In genomic region chr3:95133680-95134101, GRCm38 (mm10) we compare ENCODE assay signal across 8 mouse cellular contexts. TPM values are rescaled to one million over a fixed set of nuclear protein-coding genes. Genes with fewer than 3 reads are reported as not detected.
DNase-seq lines count a peak whose midpoint lies in the region; ATAC-seq and TF ChIP-seq lines count a peak whose summit lies in the region.

Gene Scnm1, minus strand, starts transcription at chr3:95134011.
Gene Lysmd1, plus strand, starts transcription at chr3:95134088.

- no peaks in the 10 kb centered on the region for H3K27me3 ChIP-seq in MEL (ENCODE audit: control insufficient read depth in 1 of 2, insufficient read depth in 2 of 2, low read length in 2 of 2)
- H3K27me3 ChIP-seq in forebrain, embryonic 16.5 days (replicated peaks; ENCODE audit: control insufficient read depth, insufficient read depth, low read length) = no peaks in the 10 kb centered on the region
- H3K27me3 ChIP-seq in lung, embryonic 14.5 days (ENCODE audit: insufficient read depth, low read length) = no peaks in the 10 kb centered on the region
- H3K27me3 ChIP-seq in thymus, adult 2 months (ENCODE audit: control insufficient read depth, insufficient read depth, low read length) = no peaks in the 10 kb centered on the region

- H3K27ac ChIP-seq in MEL (ENCODE audit: control insufficient read depth, low read depth, low read length) = peak within 1 kb of the TSS; percentile 79
- H3K27ac ChIP-seq in forebrain, embryonic 16.5 days (ENCODE audit: low read length) = peak within 1 kb of the TSS; percentile 79
- H3K27ac ChIP-seq in layer of hippocampus, adult 2 months = peak within 1 kb of the TSS; percentile 91
- H3K27ac ChIP-seq in lung, embryonic 14.5 days (ENCODE audit: low read depth) = peak within 1 kb of the TSS; percentile 75; the same call in 1 of the 2 replicates
- H3K27ac ChIP-seq in olfactory bulb, adult 2 months (ENCODE audit: insufficient read depth, low read depth, low read length) = peak within 1 kb of the TSS; percentile 63
- peak within 1 kb of the TSS; percentile 41; the same call in 1 of the 2 replicates for H3K27ac ChIP-seq in thymus, adult 2 months (ENCODE audit: control insufficient read depth, insufficient read depth, low read length)

- peaks cover 12 to 24% of the 10 kb centered on the region in 2 experiments for H3K4me1 ChIP-seq in MEL (ENCODE audit: control insufficient read depth in 1 of 2, insufficient read depth in 2 of 2, low read length in 2 of 2)
- H3K4me1 ChIP-seq in forebrain, embryonic 16.5 days (replicated peaks; ENCODE audit: control insufficient read depth, insufficient read depth, low read length) = peaks cover 19% of the 10 kb centered on the region
- H3K4me1 ChIP-seq in lung, embryonic 14.5 days (ENCODE audit: insufficient read depth) = no peaks in the 10 kb centered on the region
- peaks cover 3% of the 10 kb centered on the region for H3K4me1 ChIP-seq in olfactory bulb, adult 2 months (ENCODE audit: control insufficient read depth, insufficient read depth, low read length)
- H3K4me1 ChIP-seq in thymus, adult 2 months (replicated peaks; ENCODE audit: control insufficient read depth, insufficient read depth, low read length) = peaks cover 21% of the 10 kb centered on the region

- H3K36me3 ChIP-seq in MEL (ENCODE audit: control insufficient read depth in 1 of 2, insufficient read depth in 2 of 2, low read length in 2 of 2) = peaks cover 0 to 20% of the 10 kb centered on the region in 2 experiments; a peak in 3 of 4 replicates
- H3K36me3 ChIP-seq in forebrain, embryonic 16.5 days (ENCODE audit: control insufficient read depth, insufficient read depth) = no peaks in the 10 kb centered on the region
- peaks cover 21% of the 10 kb centered on the region for H3K36me3 ChIP-seq in lung, embryonic 14.5 days (ENCODE audit: insufficient read depth)
- H3K36me3 ChIP-seq in thymus, adult 2 months (ENCODE audit: control insufficient read depth, insufficient read depth, low read length) = no peaks in the 10 kb centered on the region; the same call in 1 of the 2 replicates

- under 1% methylated on average over 20 of the region's 20 CpGs for WGBS in forebrain, embryonic 16.5 days
- 0% methylated on average over 20 of the region's 20 CpGs for WGBS in lung, embryonic 14.5 days
- WGBS in olfactory bulb, adult 2 months = under 1% methylated on average over 20 of the region's 20 CpGs
- WGBS in thymus, adult 2 months = under 1% methylated on average over 20 of the region's 20 CpGs

- H3K9ac ChIP-seq in MEL (ENCODE audit: control insufficient read depth, low read depth, low read length, poor library complexity, severe bottlenecking) = peak within 1 kb of the TSS; percentile 73
- H3K9ac ChIP-seq in forebrain, embryonic 16.5 days (replicated peaks; ENCODE audit: low read depth, low read length) = peak within 1 kb of the TSS; percentile 70
- peak within 1 kb of the TSS; percentile 74 for H3K9ac ChIP-seq in lung, embryonic 14.5 days

- ATAC-seq in forebrain, embryonic 16.5 days = peak; percentile 98
- ATAC-seq in lung, embryonic 14.5 days (ENCODE audit: insufficient read depth) = peak; percentile 91

- peak in 1 of 2 experiments; percentile 92; a peak in 2 of 4 replicates for TF ChIP-seq POLR2A in MEL (IDR thresholded peaks at IDR 0.05; ENCODE audit: control insufficient read depth in 1 of 2, insufficient read depth in 1 of 2, low read depth in 1 of 2, low read length in 2 of 2, poor library complexity in 1 of 2)
- TF ChIP-seq POLR2A in olfactory bulb, adult 2 months (IDR thresholded peaks at IDR 0.05; ENCODE audit: insufficient read depth, low read depth, low read length) = no peak
- TF ChIP-seq POLR2A in thymus, adult 2 months (IDR thresholded peaks at IDR 0.05; ENCODE audit: control insufficient read depth, extremely low read depth, insufficient read depth, low read length, poor library complexity) = no peak

- peak in 2 of 3 experiments; percentile 27 to 36; a peak in 4 of 6 replicates for TF ChIP-seq CTCF in MEL (IDR thresholded peaks at IDR 0.05 in 2 of 3, conservative IDR thresholded peaks at IDR 0.05 in 1 of 3; ENCODE audit: control insufficient read depth in 1 of 3, insufficient read depth in 1 of 3, low read depth in 2 of 3, low read length in 3 of 3, poor library complexity in 1 of 3, severe bottlenecking in 1 of 3)
- peak; percentile 54 for TF ChIP-seq CTCF in layer of hippocampus, adult 2 months (conservative IDR thresholded peaks at IDR 0.05)
- TF ChIP-seq CTCF in lung, embryonic 14.5 days (IDR thresholded peaks at IDR 0.05; ENCODE audit: low read depth) = peak; percentile 18; the same call in 1 of the 2 replicates
- no peak for TF ChIP-seq CTCF in olfactory bulb, adult 2 months (IDR thresholded peaks at IDR 0.05; ENCODE audit: insufficient read depth, low read depth, low read length)
- TF ChIP-seq CTCF in thymus, adult 2 months (IDR thresholded peaks at IDR 0.05; ENCODE audit: borderline replicate concordance, control insufficient read depth, extremely low read depth, insufficient read depth, low read length, poor library complexity) = no peak

- peak within 1 kb of the TSS; percentile 69 to 86 for H3K4me3 ChIP-seq in MEL (ENCODE audit: control insufficient read depth in 1 of 2, insufficient read depth in 1 of 2, low read depth in 2 of 2, low read length in 2 of 2)
- peak within 1 kb of the TSS; percentile 79 for H3K4me3 ChIP-seq in forebrain, embryonic 16.5 days (replicated peaks; ENCODE audit: low read length)
- H3K4me3 ChIP-seq in layer of hippocampus, adult 2 months = peak within 1 kb of the TSS; percentile 63
- H3K4me3 ChIP-seq in lung, embryonic 14.5 days (ENCODE audit: low read depth, low read length) = peak within 1 kb of the TSS; percentile 61
- H3K4me3 ChIP-seq in olfactory bulb, adult 2 months (ENCODE audit: insufficient read depth, low read depth, low read length) = peak within 1 kb of the TSS; percentile 57
- H3K4me3 ChIP-seq in thymus, adult 2 months (ENCODE audit: control insufficient read depth, insufficient read depth, low read length) = peak within 1 kb of the TSS; percentile 53

- no peak for TF ChIP-seq RAD21 in MEL (IDR thresholded peaks at IDR 0.05; ENCODE audit: low read depth, low read length)

- H3K4me2 ChIP-seq in forebrain, embryonic 16.5 days (ENCODE audit: low read length) = peak within 1 kb of the TSS; percentile 97
- H3K4me2 ChIP-seq in lung, embryonic 14.5 days = peak within 1 kb of the TSS; percentile 71

- peak in 1 of 2 experiments; percentile 54; a peak in 2 of 4 replicates for TF ChIP-seq EP300 in MEL (IDR thresholded peaks at IDR 0.05; ENCODE audit: low read depth in 1 of 2, low read length in 2 of 2)

- peaks cover 11% of the 10 kb centered on the region for H3K79me2 ChIP-seq in MEL (ENCODE audit: control insufficient read depth, insufficient read depth, low read length, poor library complexity)

- peak; percentile 100 for DNase-seq in MEL (ENCODE audit: low read depth, low spot score)
- DNase-seq in cerebellum, adult 18-20 months = peak; percentile 92 to 94
- peak; percentile 85 to 86 for DNase-seq in heart, postnatal 36 days
- peak; percentile 92 to 96 for DNase-seq in layer of hippocampus, adult 2 months (ENCODE audit: low spot score in 2 of 2)
- DNase-seq in lung, embryonic 14.5 days = peak; percentile 97
- peak; percentile 89 for DNase-seq in thymus, adult 2 months

- intact Hi-C loops in heart, postnatal 36 days (cut with DNase I) = loop anchor here (2.0 kb wide), 1 partner anchor 23 kb away; the partner anchor contains the start of gene Vps72

- H3K9me3 ChIP-seq in MEL (replicated peaks; ENCODE audit: insufficient read depth, low read length) = no peaks in the 10 kb centered on the region
- H3K9me3 ChIP-seq in forebrain, embryonic 16.5 days (ENCODE audit: control insufficient read depth, low read length) = no peaks in the 10 kb centered on the region
- H3K9me3 ChIP-seq in lung, embryonic 14.5 days (ENCODE audit: low read depth, low read length) = no peaks in the 10 kb centered on the region

TF ChIP-seq in MEL, 35 proteins besides CTCF, POLR2A, EP300 and RAD21 (continues in another document):
- TF ChIP-seq MEF2A (IDR thresholded peaks at IDR 0.05; ENCODE audit: extremely low read depth, insufficient replicate concordance, low read depth, low read length, poor library complexity, severe bottlenecking) (no peak), USF1 (IDR thresholded peaks at IDR 0.05; ENCODE audit: low read depth, low read length) (peak; percentile 33; the same call in 1 of the 2 replicates), ZKSCAN1 (IDR thresholded peaks at IDR 0.05; ENCODE audit: low read depth, low read length) (no peak), GATA1 (IDR thresholded peaks at IDR 0.05; ENCODE audit: low read depth, low read length) (peak; percentile 96), NELFE (IDR thresholded peaks at IDR 0.05; ENCODE audit: low read depth, low read length) (peak; percentile 89), SMC3 (IDR thresholded peaks at IDR 0.05; ENCODE audit: low read depth, low read length) (no peak), MYC (IDR thresholded peaks at IDR 0.05; ENCODE audit: low read depth, low read length) (peak; percentile 87), ZMIZ1 (IDR thresholded peaks at IDR 0.05; ENCODE audit: low read depth, low read length) (peak; percentile 70), SIN3A (IDR thresholded peaks at IDR 0.05; ENCODE audit: low read length) (peak; percentile 97), TAL1 (IDR thresholded peaks at IDR 0.05; ENCODE audit: low read length) (no peak)

RNA-seq across cellular contexts. Expression of gene Scnm1, which starts in this region (rescaled TPM):
- total RNA-seq in MEL (2012; rRNA removed) = 71.8 and 93.1 TPM in 2 replicates
- 100 to 1,000 TPM in 1 of 2 experiments, not detected in 1; 104 TPM for polyA plus RNA-seq in MEL (2012; ENCODE audit: insufficient read depth in 1 of 2, insufficient read length in 2 of 2, low read depth in 1 of 2, low replicate concordance in 2 of 2, missing spikeins in 1 of 2)
- 90.1 and 93.1 TPM in 2 replicates for polyA plus RNA-seq in forebrain, embryonic 16.5 days (2015; fragmentation: Nextera tagmentation; extraction: Ambion mirVana)
- 10 to 100 TPM; 24.1 to 37.5 TPM for total RNA-seq in heart, postnatal 36 days (2021)
- 10 to 100 TPM; 50.4 to 57.5 TPM for total RNA-seq in layer of hippocampus, adult 2 months (2021)
- polyA plus RNA-seq in lung, embryonic 14.5 days (2014; fragmentation: Nextera tagmentation; extraction: Ambion mirVana) = 62.7 and 67.9 TPM in 2 replicates
- polyA plus RNA-seq in olfactory bulb, adult 2 months (2012; ENCODE audit: insufficient read depth, insufficient read length, low replicate concordance, missing spikeins) = not detected in 2 replicates
- polyA plus RNA-seq in thymus, adult 2 months (2012; rRNA removed) = 56.4 and 63.8 TPM in 2 replicates

RNA-seq across cellular contexts. Expression of gene Lysmd1, which starts in this region (rescaled TPM):
- 22.1 and 22.7 TPM in 2 replicates for total RNA-seq in MEL (2012; rRNA removed)
- 100 to 1,000 TPM in 1 of 2 experiments, 10 to 100 TPM in 1; 22.9 to 102 TPM for polyA plus RNA-seq in MEL (2012; ENCODE audit: insufficient read depth in 1 of 2, insufficient read length in 2 of 2, low read depth in 1 of 2, low replicate concordance in 2 of 2, missing spikeins in 1 of 2)
- polyA plus RNA-seq in forebrain, embryonic 16.5 days (2015; fragmentation: Nextera tagmentation; extraction: Ambion mirVana) = 41.9 and 46.6 TPM in 2 replicates
- total RNA-seq in heart, postnatal 36 days (2021) = 1 to 10 TPM; 5.8 to 6.5 TPM
- total RNA-seq in layer of hippocampus, adult 2 months (2021) = 10 to 100 TPM; 16.4 to 16.7 TPM
- polyA plus RNA-seq in lung, embryonic 14.5 days (2014; fragmentation: Nextera tagmentation; extraction: Ambion mirVana) = 8.2 and 9.4 TPM in 2 replicates
- not detected in 2 replicates for polyA plus RNA-seq in olfactory bulb, adult 2 months (2012; ENCODE audit: insufficient read depth, insufficient read length, low replicate concordance, missing spikeins)
- polyA plus RNA-seq in thymus, adult 2 months (2012; rRNA removed) = 13.1 and 14.1 TPM in 2 replicates

Comparison
In these comparisons a context has a peak if more than half of its experiments do, and no peak if none do; other contexts are left out.
1. Peak in every context shown above with its lines: DNase-seq, ATAC-seq, H3K4me3 ChIP-seq and H3K27ac ChIP-seq.
2. RNA of gene Scnm1 (polyA plus RNA-seq): 104 TPM in MEL, 90.1 to 93.1 TPM in forebrain, embryonic 16.5 days, 56.4 to 63.8 TPM in thymus, adult 2 months and 62.7 to 67.9 TPM in lung, embryonic 14.5 days; not detected in olfactory bulb, adult 2 months; every median in the first group is over 10 times any median in the second.
3. H3K27ac ChIP-seq: peak in every context shown above with its lines; median percentile 91 in layer of hippocampus, adult 2 months; 79 in MEL; 79 in forebrain, embryonic 16.5 days; 75 in lung, embryonic 14.5 days; 63 in olfactory bulb, adult 2 months; 41 in thymus, adult 2 months.
4. CTCF ChIP-seq: peak in MEL (2 of 3), layer of hippocampus, adult 2 months (single experiment) and lung, embryonic 14.5 days (single experiment); none in olfactory bulb, adult 2 months (single experiment) and thymus, adult 2 months (single experiment).